9 mouse cellular contexts compared by ENCODE assay signal in the genomic region with DNA sequence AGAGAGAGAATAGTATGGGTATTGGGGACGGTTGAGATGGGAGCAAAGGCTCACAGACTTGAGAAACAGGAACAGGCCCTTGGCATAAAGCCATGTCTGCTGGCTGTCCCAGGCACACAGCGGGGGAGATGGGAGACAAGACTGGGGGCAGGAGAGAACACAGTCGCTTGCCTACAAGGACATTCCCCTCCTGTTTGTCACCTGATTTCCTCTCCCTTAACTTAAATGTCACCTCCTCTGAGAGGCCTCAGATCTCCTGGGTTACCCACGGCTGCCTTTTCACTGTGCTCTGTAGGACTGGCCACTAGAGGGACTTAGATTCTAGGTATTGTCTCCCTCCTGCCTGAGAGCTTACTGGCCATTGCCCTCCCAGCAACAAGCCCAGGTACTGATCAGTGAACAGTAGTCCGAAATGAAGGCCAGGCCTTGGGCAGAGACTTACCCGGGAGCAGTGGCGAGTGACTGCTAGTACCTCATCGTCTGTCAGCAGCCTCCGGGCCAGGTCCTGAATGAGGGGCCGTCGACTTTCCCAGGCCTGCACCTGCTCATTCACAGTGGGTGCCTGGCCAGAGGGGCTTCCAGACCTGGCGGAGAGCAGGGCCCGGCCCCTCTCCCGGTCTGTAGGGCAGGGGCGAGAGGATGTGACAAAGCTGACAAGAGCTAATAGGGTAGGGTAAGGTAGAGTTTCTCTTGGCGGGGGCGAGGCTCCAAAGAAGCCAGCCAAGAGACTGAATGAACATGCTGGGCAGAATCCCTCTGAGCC. TPM values are rescaled to one million over a fixed set of nuclear protein-coding genes. Genes with fewer than 3 reads are reported as not detected.
DNase-seq lines count a peak whose midpoint lies in the region; ATAC-seq and TF ChIP-seq lines count a peak whose summit lies in the region.
"Had no signal": no experiment of that assay in that cellular context is flagged by ENCODE, and none has a peak within 500 bp of the region (broad histone marks: within the 10 kb centered on the region; RNA-seq: fewer than 3 reads in every experiment).

No protein-coding gene starts in this region.

- H3K9me3 ChIP-seq in midbrain, embryonic 12.5 days = no peaks in the 10 kb centered on the region
- H3K9me3 ChIP-seq in midbrain, embryonic 10.5 days (replicated peaks) = no peaks in the 10 kb centered on the region
- no peaks in the 10 kb centered on the region for H3K9me3 ChIP-seq in embryonic facial prominence, embryonic 14.5 days (ENCODE audit: control insufficient read depth, low read length)

- peak; percentile 50 for DNase-seq in gastrocnemius, adult 2 months
- DNase-seq in gastrocnemius, postnatal 14 days = no peak
- no peak for DNase-seq in midbrain, embryonic 10.5 days (ENCODE audit: low spot score)
- DNase-seq in embryonic facial prominence, embryonic 14.5 days (ENCODE audit: low spot score) = peak; percentile 47
- DNase-seq in right cerebral cortex, adult 2 months (ENCODE audit: low spot score in 2 of 2) = no peak
- DNase-seq in layer of hippocampus, adult 11-12 months (ENCODE audit: low spot score) = no peak

- H3K36me3 ChIP-seq in midbrain, embryonic 12.5 days = peaks cover 6% of the 10 kb centered on the region; the same call in 1 of the 2 replicates
- peaks cover 16% of the 10 kb centered on the region for H3K36me3 ChIP-seq in midbrain, embryonic 10.5 days
- H3K36me3 ChIP-seq in embryonic facial prominence, embryonic 14.5 days (ENCODE audit: control insufficient read depth, insufficient read depth, low read length) = peaks cover 12% of the 10 kb centered on the region
- no peaks in the 10 kb centered on the region for H3K36me3 ChIP-seq in testis, adult 2 months (ENCODE audit: control insufficient read depth, insufficient read depth, low read length)

- peak overlapping the region; percentile 63 for H3K27ac ChIP-seq in gastrocnemius, adult 2 months
- H3K27ac ChIP-seq in midbrain, embryonic 12.5 days (replicated peaks) = no peak overlapping the region
- H3K27ac ChIP-seq in midbrain, embryonic 10.5 days (replicated peaks) = no peak overlapping the region
- H3K27ac ChIP-seq in embryonic facial prominence, embryonic 14.5 days (replicated peaks; ENCODE audit: low read depth, low read length) = no peak overlapping the region
- no peak overlapping the region for H3K27ac ChIP-seq in testis, adult 2 months (ENCODE audit: control insufficient read depth, insufficient read depth, low read depth, low read length)

- intact Hi-C loops in gastrocnemius, adult 2 months (cut with DNase I) = no loop called here
- intact Hi-C loops in gastrocnemius, postnatal 14 days (cut with DNase I; ENCODE audit: low total_unique reads) = no loop called here

- WGBS in midbrain, embryonic 12.5 days = 54% methylated on average over 17 of the region's 17 CpGs
- WGBS in midbrain, embryonic 10.5 days = 58% methylated on average over 17 of the region's 17 CpGs
- WGBS in embryonic facial prominence, embryonic 14.5 days = 52% methylated on average over 17 of the region's 17 CpGs

- TF ChIP-seq POLR2A in testis, adult 2 months (IDR thresholded peaks at IDR 0.05; ENCODE audit: control insufficient read depth, low read depth, low read length) = no peak

- H3K9ac ChIP-seq in midbrain, embryonic 12.5 days (replicated peaks) = peak overlapping the region; percentile 31; the same call in 1 of the 2 replicates
- H3K9ac ChIP-seq in embryonic facial prominence, embryonic 14.5 days (ENCODE audit: low read depth, low read length) = no peak overlapping the region

- peaks cover 15% of the 10 kb centered on the region for H3K4me1 ChIP-seq in midbrain, embryonic 12.5 days
- peaks cover 61% of the 10 kb centered on the region for H3K4me1 ChIP-seq in midbrain, embryonic 10.5 days
- H3K4me1 ChIP-seq in embryonic facial prominence, embryonic 14.5 days (ENCODE audit: control insufficient read depth, insufficient read depth, low read length) = 0 out of 2 replicates have a peak, but pooled peaks cover 2% of the 10 kb centered on the region
- peaks cover 12% of the 10 kb centered on the region for H3K4me1 ChIP-seq in testis, adult 2 months (ENCODE audit: control insufficient read depth, insufficient read depth, low read length)

- TF ChIP-seq CTCF in gastrocnemius, adult 2 months (IDR thresholded peaks at IDR 0.05) = peak; percentile 54
- peak; percentile 29; the same call in 1 of the 2 replicates for TF ChIP-seq CTCF in testis, adult 2 months (IDR thresholded peaks at IDR 0.05; ENCODE audit: control insufficient read depth, insufficient read depth, insufficient replicate concordance, low read depth, low read length)

- H3K4me3 ChIP-seq in gastrocnemius, adult 2 months = no peak overlapping the region
- H3K4me3 ChIP-seq in midbrain, embryonic 12.5 days = no peak overlapping the region
- H3K4me3 ChIP-seq in midbrain, embryonic 10.5 days = no peak overlapping the region
- no peak overlapping the region for H3K4me3 ChIP-seq in embryonic facial prominence, embryonic 14.5 days (ENCODE audit: low read depth, low read length)
- no peak overlapping the region for H3K4me3 ChIP-seq in testis, adult 2 months (ENCODE audit: control insufficient read depth, low read depth, low read length)

- peaks cover 16% of the 10 kb centered on the region for H3K27me3 ChIP-seq in midbrain, embryonic 12.5 days
- peaks cover 20% of the 10 kb centered on the region for H3K27me3 ChIP-seq in midbrain, embryonic 10.5 days (ENCODE audit: low read depth, poor library complexity, severe bottlenecking)
- H3K27me3 ChIP-seq in embryonic facial prominence, embryonic 14.5 days (replicated peaks; ENCODE audit: control insufficient read depth, insufficient read depth, low read length) = no peaks in the 10 kb centered on the region
- H3K27me3 ChIP-seq in testis, adult 2 months (ENCODE audit: control insufficient read depth, insufficient read depth, low read length) = no peaks in the 10 kb centered on the region

- H3K4me2 ChIP-seq in midbrain, embryonic 12.5 days (replicated peaks) = no peak overlapping the region
- H3K4me2 ChIP-seq in embryonic facial prominence, embryonic 14.5 days (ENCODE audit: low read depth, low read length) = no peak overlapping the region

- no peak for ATAC-seq in midbrain, embryonic 12.5 days (ENCODE audit: low FRiP score, low read depth)
- ATAC-seq in embryonic facial prominence, embryonic 14.5 days (ENCODE audit: low read depth) = no peak

RNA-seq across cellular contexts. Expression of gene Pdzd7, which starts 12.8 kb away (rescaled TPM):
- total RNA-seq in gastrocnemius, adult 2 months (2021) = 1 to 10 TPM; 5.9 to 6.8 TPM
- 10 to 100 TPM in 1 of 2 experiments, 1 to 10 TPM in 1; 9.8 to 10.9 TPM for total RNA-seq in gastrocnemius, postnatal 14 days (2021)
- 0.46 and 0.84 TPM in 2 replicates for polyA plus RNA-seq in midbrain, embryonic 12.5 days (2016; fragmentation: Nextera tagmentation; extraction: Ambion mirVana)
- 0.19 and 0.34 TPM in 2 replicates for polyA plus RNA-seq in midbrain, embryonic 10.5 days (2016; fragmentation: Nextera tagmentation; extraction: Ambion mirVana)
- polyA plus RNA-seq in embryonic facial prominence, embryonic 14.5 days (2014; fragmentation: Nextera tagmentation; extraction: Ambion mirVana) = 0.32 and 0.67 TPM in 2 replicates
- polyA plus RNA-seq in testis, adult 2 months (2012; rRNA removed) = 1.0 and 1.1 TPM in 2 replicates
- total RNA-seq: neutrophil, adult 5-6 weeks had no signal

RNA-seq across cellular contexts. Expression of gene Sfxn3, which starts 14.6 kb away (rescaled TPM):
- total RNA-seq in gastrocnemius, adult 2 months (2021) = 10 to 100 TPM; 17.1 to 25.1 TPM
- total RNA-seq in gastrocnemius, postnatal 14 days (2021) = 10 to 100 TPM; 21.3 to 22.1 TPM
- polyA plus RNA-seq in midbrain, embryonic 12.5 days (2016; fragmentation: Nextera tagmentation; extraction: Ambion mirVana) = 32.1 and 32.6 TPM in 2 replicates
- 8.3 and 15.3 TPM in 2 replicates for polyA plus RNA-seq in midbrain, embryonic 10.5 days (2016; fragmentation: Nextera tagmentation; extraction: Ambion mirVana)
- polyA plus RNA-seq in embryonic facial prominence, embryonic 14.5 days (2014; fragmentation: Nextera tagmentation; extraction: Ambion mirVana) = 28.1 and 31.1 TPM in 2 replicates
- 16.3 and 20.7 TPM in 2 replicates for polyA plus RNA-seq in testis, adult 2 months (2012; rRNA removed)

RNA-seq across cellular contexts. Expression of gene Lzts2, which starts 18.5 kb away (rescaled TPM):
- total RNA-seq in gastrocnemius, adult 2 months (2021) = 10 to 100 TPM; 21.0 to 29.3 TPM
- 10 to 100 TPM; 26.8 to 29.0 TPM for total RNA-seq in gastrocnemius, postnatal 14 days (2021)
- 69.5 and 70.3 TPM in 2 replicates for polyA plus RNA-seq in midbrain, embryonic 12.5 days (2016; fragmentation: Nextera tagmentation; extraction: Ambion mirVana)
- polyA plus RNA-seq in midbrain, embryonic 10.5 days (2016; fragmentation: Nextera tagmentation; extraction: Ambion mirVana) = 55.1 and 58.4 TPM in 2 replicates
- 51.2 and 56.1 TPM in 2 replicates for polyA plus RNA-seq in embryonic facial prominence, embryonic 14.5 days (2014; fragmentation: Nextera tagmentation; extraction: Ambion mirVana)
- 36.2 and 42.3 TPM in 2 replicates for polyA plus RNA-seq in testis, adult 2 months (2012; rRNA removed)

RNA-seq across cellular contexts. Expression of gene Mrpl43, which starts 26.5 kb away (rescaled TPM):
- 10 to 100 TPM; 31.0 to 42.5 TPM for total RNA-seq in gastrocnemius, adult 2 months (2021)
- 10 to 100 TPM; 32.9 to 35.4 TPM for total RNA-seq in gastrocnemius, postnatal 14 days (2021)
- polyA plus RNA-seq in midbrain, embryonic 12.5 days (2016; fragmentation: Nextera tagmentation; extraction: Ambion mirVana) = 70.3 and 78.7 TPM in 2 replicates
- polyA plus RNA-seq in midbrain, embryonic 10.5 days (2016; fragmentation: Nextera tagmentation; extraction: Ambion mirVana) = 71.6 and 72.9 TPM in 2 replicates
- 47.4 and 49.2 TPM in 2 replicates for polyA plus RNA-seq in embryonic facial prominence, embryonic 14.5 days (2014; fragmentation: Nextera tagmentation; extraction: Ambion mirVana)
- polyA plus RNA-seq in testis, adult 2 months (2012; rRNA removed) = 43.4 and 46.8 TPM in 2 replicates

RNA-seq across cellular contexts. Expression of gene Twnk, which starts 27.3 kb away (rescaled TPM):
- total RNA-seq in gastrocnemius, adult 2 months (2021) = 10 to 100 TPM; 18.0 to 25.4 TPM
- total RNA-seq in gastrocnemius, postnatal 14 days (2021) = 10 to 100 TPM; 14.5 to 15.9 TPM
- polyA plus RNA-seq in midbrain, embryonic 12.5 days (2016; fragmentation: Nextera tagmentation; extraction: Ambion mirVana) = 24.1 and 24.5 TPM in 2 replicates
- polyA plus RNA-seq in midbrain, embryonic 10.5 days (2016; fragmentation: Nextera tagmentation; extraction: Ambion mirVana) = 31.4 and 33.6 TPM in 2 replicates
- polyA plus RNA-seq in embryonic facial prominence, embryonic 14.5 days (2014; fragmentation: Nextera tagmentation; extraction: Ambion mirVana) = 10.5 and 11.2 TPM in 2 replicates
- 5.2 and 6.2 TPM in 2 replicates for polyA plus RNA-seq in testis, adult 2 months (2012; rRNA removed)

Comparison
In these comparisons a context has a peak if more than half of its experiments do, and no peak if none do; other contexts are left out.
1. DNase-seq: peak in gastrocnemius, adult 2 months (single experiment) and embryonic facial prominence, embryonic 14.5 days (single experiment); none in gastrocnemius, postnatal 14 days (single experiment), midbrain, embryonic 10.5 days (single experiment), right cerebral cortex, adult 2 months (0 of 2) and layer of hippocampus, adult 11-12 months (single experiment).